Mouse (Mus musculus) liver, embryonic 11.5 days (tissue): ENCODE data around the gene Cryaa. TPM values are rescaled to one million over a fixed set of nuclear protein-coding genes. Genes with fewer than 3 reads are reported as not detected.

ENCODE experiments used
- ATAC-seq: fragments of 200-750 bp; cut with Nextera tagmentation; replicated peaks from 2 replicates; pipeline ENCODE4 v1.8.0; 2017; ENCODE audit warnings: moderate number of reproducible peaks, mild to moderate bottlenecking, moderate TSS enrichment, moderate library complexity; ENCODE audit not compliant: low FRiP score
- DNase-seq: peaks from one replicate; pipeline ENCODE4 v3.0.0-alpha.2; 2017; ENCODE audit warnings: low spot score
- H3K27ac ChIP-seq: fragments of 300-500 bp; sonication (generic); 2 replicates; pipeline ENCODE4 v1.5.1; 2014; ENCODE audit warnings: mild to moderate bottlenecking, low read depth, low read length, control low read depth
- H3K27me3 ChIP-seq: fragments of 300-500 bp; sonication (generic); replicated peaks from 2 replicates; pipeline ENCODE4 v1.6.1; 2014; ENCODE audit warnings: low read length, mixed read lengths; ENCODE audit not compliant: control insufficient read depth, insufficient read depth
- H3K36me3 ChIP-seq: fragments of 300-500 bp; sonication (generic); 2 replicates; pipeline ENCODE4 v1.6.1; 2014; ENCODE audit warnings: mild to moderate bottlenecking, low read length, moderate library complexity, mixed read lengths; ENCODE audit not compliant: control insufficient read depth, insufficient read depth
- H3K4me1 ChIP-seq: fragments of 300-500 bp; sonication (generic); replicated peaks from 2 replicates; pipeline ENCODE4 v1.6.1; 2014; ENCODE audit warnings: low read length, mixed read lengths; ENCODE audit not compliant: control insufficient read depth, insufficient read depth
- H3K4me2 ChIP-seq: fragments of 300-500 bp; sonication (generic); 2 replicates; pipeline ENCODE4 v1.6.1; 2014; ENCODE audit warnings: mild to moderate bottlenecking, control low read depth, moderate library complexity
- H3K4me3 ChIP-seq: fragments of 300-500 bp; sonication (generic); 2 replicates; pipeline ENCODE4 v1.5.1; 2014; ENCODE audit warnings: low read depth, low read length, control low read depth
- H3K9ac ChIP-seq: fragments of 300-500 bp; sonication (generic); 2 replicates; pipeline ENCODE4 v1.6.1; 2014; ENCODE audit warnings: low read depth, low read length, control low read depth
- H3K9me3 ChIP-seq: fragments of 300-500 bp; sonication (generic); 2 replicates; pipeline ENCODE4 v1.6.1; 2016; ENCODE audit warnings: low read length, inconsistent platforms, mixed read lengths; ENCODE audit not compliant: control insufficient read depth
- WGBS: fragments of 180-500 bp; shearing (Covaris S2); extraction: QIAGEN DNeasy Blood & Tissue Kit; methylation state at CpG from one replicate; pipeline ENCODE4 v1.1.7; 2014; 5-methylcytosine and 5-hydroxymethylcytosine counted together
- polyA plus RNA-seq: library from polyadenylated mRNA; unstranded; fragments of >200 nt; fragmentation: Nextera tagmentation; extraction: Ambion mirVana; gene quantifications from 2 replicates; pipeline ENCODE4 v1.2.1, GENCODE M21; 2014

The Cryaa gene
- polyA plus RNA-seq, 1 experiment from 2014 or later: not detected

DNA sequence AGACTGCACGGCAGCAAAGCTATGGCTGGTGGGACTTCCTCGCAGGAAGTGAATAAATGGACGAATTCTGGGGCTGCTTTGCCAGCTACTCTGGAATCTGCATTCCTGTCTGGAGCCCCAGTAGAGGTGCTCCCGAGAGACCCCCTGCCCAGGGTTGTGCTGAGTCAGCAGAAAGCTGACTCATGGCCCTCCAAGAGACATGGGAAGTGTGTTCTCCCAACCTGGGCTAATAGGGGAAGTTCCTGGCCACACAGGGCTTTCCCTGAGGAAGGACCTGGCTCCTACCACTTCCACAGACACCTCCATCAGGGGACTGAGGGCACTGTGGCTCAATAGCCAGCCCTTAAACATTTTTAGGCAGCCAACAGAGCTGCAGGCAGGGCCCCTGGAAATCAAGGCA, 50.4 kb downstream of the Cryaa start:
- DNase-seq (no peak), ATAC-seq (no peak)
- no peaks in the 10 kb centered on the region for H3K36me3 ChIP-seq
- H3K4me3 ChIP-seq: no peak overlapping the region
- H3K9ac ChIP-seq: no peak overlapping the region
- WGBS: 47% methylated on average over 4 of the region's 4 CpGs
- no peak overlapping the region for H3K4me2 ChIP-seq
- H3K27ac ChIP-seq: no peak overlapping the region
- H3K9me3 ChIP-seq: no peaks in the 10 kb centered on the region
- no peaks in the 10 kb centered on the region for H3K4me1 ChIP-seq
- no peaks in the 10 kb centered on the region for H3K27me3 ChIP-seq

DNA sequence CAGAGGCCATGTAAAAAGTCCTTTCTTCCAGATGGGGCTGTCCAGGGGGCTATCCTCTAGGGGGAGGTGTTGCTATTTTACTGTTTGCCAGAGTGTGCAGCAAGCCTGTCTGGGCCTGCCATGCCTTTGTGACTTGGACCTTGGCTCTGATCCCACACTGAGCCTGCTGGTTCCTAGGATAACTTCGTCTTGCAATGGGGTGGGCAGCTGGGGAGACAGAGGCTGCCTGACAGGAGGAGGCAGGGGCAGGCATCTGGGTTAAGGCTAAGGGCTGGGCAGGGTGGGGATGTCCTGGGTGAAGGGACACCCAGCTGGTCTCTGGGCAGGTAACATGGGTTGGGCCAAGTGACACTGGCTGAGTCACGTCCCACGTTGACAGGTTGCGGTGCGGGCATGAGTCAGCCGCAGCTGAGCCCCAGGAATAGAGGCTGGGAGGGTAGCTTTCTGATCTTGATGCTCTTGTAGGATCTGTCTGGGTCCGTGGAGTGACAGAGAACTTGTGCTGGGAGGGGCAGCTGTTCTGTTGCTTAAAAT, 51.4 kb downstream of the Cryaa start:
- no peak for ATAC-seq

DNA sequence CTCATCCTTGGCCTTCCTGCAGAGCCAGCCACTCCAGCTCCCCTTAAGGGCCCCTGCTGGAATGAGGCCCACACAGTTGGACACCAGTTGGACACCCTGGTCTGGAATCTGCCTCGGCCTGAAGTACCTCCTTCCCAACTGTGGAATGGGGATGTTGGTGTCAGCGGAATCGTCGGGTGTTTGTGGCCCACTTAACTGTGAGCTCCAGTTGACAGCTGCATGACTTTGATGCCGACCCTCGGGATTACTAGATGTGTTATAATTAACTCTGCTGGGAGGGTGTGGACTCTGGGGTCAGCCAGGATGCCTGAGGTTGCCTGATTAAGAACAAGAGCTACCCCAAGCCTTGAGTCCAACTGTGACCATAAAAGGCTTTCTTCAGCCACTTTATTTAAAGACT, 53.4 kb downstream of the Cryaa start:
- H3K36me3 ChIP-seq: no peaks in the 10 kb centered on the region
- no peak overlapping the region for H3K4me3 ChIP-seq
- H3K9ac ChIP-seq: no peak overlapping the region
- H3K4me1 ChIP-seq: no peaks in the 10 kb centered on the region
- DNase-seq (no peak), ATAC-seq (no peak)
- no peak overlapping the region for H3K27ac ChIP-seq
- no peak overlapping the region for H3K4me2 ChIP-seq
- H3K9me3 ChIP-seq: no peaks in the 10 kb centered on the region
- WGBS: 59% methylated on average over 6 of the region's 6 CpGs
- no peaks in the 10 kb centered on the region for H3K27me3 ChIP-seq

More for the DNA sequence above, 51.4 kb downstream of the Cryaa start:
- no peak overlapping the region for H3K27ac ChIP-seq
- no peak for DNase-seq
- H3K9me3 ChIP-seq: no peaks in the 10 kb centered on the region
- WGBS: 71% methylated on average over 7 of the region's 7 CpGs
- H3K27me3 ChIP-seq: no peaks in the 10 kb centered on the region
- no peak overlapping the region for H3K4me2 ChIP-seq
- H3K9ac ChIP-seq: no peak overlapping the region
- H3K4me1 ChIP-seq: no peaks in the 10 kb centered on the region
- H3K4me3 ChIP-seq: no peak overlapping the region
- no peaks in the 10 kb centered on the region for H3K36me3 ChIP-seq

Other genes with a start within 250 kb of the Cryaa start
- 65.1 and 70.4 TPM in 2 replicates for gene Wdr4, start 157.8 kb upstream of the Cryaa start, polyA plus RNA-seq
- gene Ndufv3, start 157.7 kb upstream of the Cryaa start, polyA plus RNA-seq: 331 and 352 TPM in 2 replicates
- gene Pknox1, start 113.1 kb upstream of the Cryaa start, polyA plus RNA-seq: 25.4 and 25.8 TPM in 2 replicates
- gene Cbs, start 40.6 kb upstream of the Cryaa start, polyA plus RNA-seq: 7.3 and 8.3 TPM in 2 replicates
- gene U2af1, start 18.9 kb upstream of the Cryaa start, polyA plus RNA-seq: 188 and 210 TPM in 2 replicates
- 10.4 and 11.2 TPM in 2 replicates for gene Sik1, start 178.0 kb downstream of the Cryaa start, polyA plus RNA-seq